ENCODE assay signal across 7 mouse cellular contexts in genomic region chr17:6016213-6016780, GRCm38 (mm10).
A peak's percentile ranks its signal among the peaks of the same experiment; 100 is the strongest.
DNase-seq lines count a peak whose midpoint lies in the region; ATAC-seq and TF ChIP-seq lines count a peak whose summit lies in the region.

No protein-coding gene starts in this region.

- H3K9ac ChIP-seq in ES-E14 (ENCODE audit: insufficient read depth, low read depth, low read length, poor library complexity, severe bottlenecking), result no peak overlapping the region
- no peak overlapping the region for H3K9ac ChIP-seq in intestine, embryonic 16.5 days (ENCODE audit: low read depth, low read length)

- DNase-seq in ES-E14 (ENCODE audit: low read depth, low spot score), result no peak
- DNase-seq in embryo, embryonic 10.5 days (ENCODE audit: low spot score), result peak; percentile 36
- DNase-seq in naive thymus-derived CD4-positive, alpha-beta T cell, adult 2 months (ENCODE audit: low read depth), result peak; percentile 26
- DNase-seq in cerebellum, adult 9-10 months, result no peak
- DNase-seq in testis, postnatal 10 days (ENCODE audit: low spot score), result no peak
- DNase-seq in adrenal gland, postnatal 36 days, result no peak

- no peaks in the 10 kb centered on the region for H3K4me1 ChIP-seq in ES-E14 (ENCODE audit: control insufficient read depth in 2 of 2, insufficient read depth in 2 of 2, low read length in 2 of 2, poor library complexity in 1 of 2)
- peaks cover 16% of the 10 kb centered on the region; the same call in 1 of the 2 replicates for H3K4me1 ChIP-seq in intestine, embryonic 16.5 days (ENCODE audit: control insufficient read depth, insufficient read depth, low read length)

- no peaks in the 10 kb centered on the region for H3K27me3 ChIP-seq in intestine, embryonic 16.5 days (replicated peaks; ENCODE audit: control insufficient read depth, insufficient read depth, low read length)

- peak; percentile 71 for ATAC-seq in intestine, embryonic 16.5 days

- no peaks in the 10 kb centered on the region for H3K9me3 ChIP-seq in ES-E14 (ENCODE audit: control insufficient read depth, insufficient read depth, low read depth, low read length)
- H3K9me3 ChIP-seq in intestine, embryonic 16.5 days (ENCODE audit: control insufficient read depth, low read length), result no peaks in the 10 kb centered on the region

- H3K4me2 ChIP-seq in intestine, embryonic 16.5 days (ENCODE audit: low read depth, low read length), result no peak overlapping the region

- no peak overlapping the region for H3K27ac ChIP-seq in ES-E14 (ENCODE audit: insufficient read depth, low read depth, low read length, poor library complexity, severe bottlenecking)
- peak overlapping the region; percentile 5 for H3K27ac ChIP-seq in intestine, embryonic 16.5 days (ENCODE audit: low read length)

- peaks cover 2% of the 10 kb centered on the region; the same call in 1 of the 2 replicates for H3K36me3 ChIP-seq in ES-E14 (ENCODE audit: control insufficient read depth, insufficient read depth, low read length, poor library complexity, severe bottlenecking)
- H3K36me3 ChIP-seq in intestine, embryonic 16.5 days (ENCODE audit: control insufficient read depth, insufficient read depth, low read length), result no peaks in the 10 kb centered on the region

- H3K4me3 ChIP-seq in ES-E14 (ENCODE audit: insufficient read depth in 1 of 2, low read depth in 1 of 2, low read length in 2 of 2, poor library complexity in 1 of 2, severe bottlenecking in 1 of 2), result no peak overlapping the region
- H3K4me3 ChIP-seq in intestine, embryonic 16.5 days (ENCODE audit: low read length), result no peak overlapping the region

- 63% methylated on average over 7 of the region's 7 CpGs for WGBS in intestine, embryonic 16.5 days

- in situ Hi-C loops in ES-E14 (cut with MboI; ENCODE audit: low sequenced_read_pairs in 2 of 2, unreplicated experiment in 2 of 2), result no loop called here

TF ChIP-seq in ES-E14, 5 proteins besides CTCF, POLR2A, EP300 and RAD21:
- TF ChIP-seq MAFK (IDR thresholded peaks at IDR 0.05; ENCODE audit: insufficient read depth, low read depth, low read length) (peak; percentile 64), ZC3H11A (IDR thresholded peaks at IDR 0.05; ENCODE audit: borderline replicate concordance, low read depth, low read length) (no peak), HCFC1 (IDR thresholded peaks at IDR 0.05; ENCODE audit: borderline replicate concordance, insufficient read depth, low read length) (no peak)

Comparison
In these comparisons a context has a peak if more than half of its experiments do, and no peak if none do; other contexts are left out.
1. DNase-seq: peak in embryo, embryonic 10.5 days (single experiment) and naive thymus-derived CD4-positive, alpha-beta T cell, adult 2 months (single experiment); none in ES-E14 (single experiment), cerebellum, adult 9-10 months (single experiment), testis, postnatal 10 days (single experiment) and adrenal gland, postnatal 36 days (0 of 2).